Mouse (Mus musculus): ENCODE measurements around the gene Por. TPM values are rescaled to one million over a fixed set of nuclear protein-coding genes. Genes with fewer than 3 reads are reported as not detected.

The Por gene
- total and polyA plus RNA-seq, 3 experiments, result 26.7 to 91.1 (median 90.4) TPM

DNA sequence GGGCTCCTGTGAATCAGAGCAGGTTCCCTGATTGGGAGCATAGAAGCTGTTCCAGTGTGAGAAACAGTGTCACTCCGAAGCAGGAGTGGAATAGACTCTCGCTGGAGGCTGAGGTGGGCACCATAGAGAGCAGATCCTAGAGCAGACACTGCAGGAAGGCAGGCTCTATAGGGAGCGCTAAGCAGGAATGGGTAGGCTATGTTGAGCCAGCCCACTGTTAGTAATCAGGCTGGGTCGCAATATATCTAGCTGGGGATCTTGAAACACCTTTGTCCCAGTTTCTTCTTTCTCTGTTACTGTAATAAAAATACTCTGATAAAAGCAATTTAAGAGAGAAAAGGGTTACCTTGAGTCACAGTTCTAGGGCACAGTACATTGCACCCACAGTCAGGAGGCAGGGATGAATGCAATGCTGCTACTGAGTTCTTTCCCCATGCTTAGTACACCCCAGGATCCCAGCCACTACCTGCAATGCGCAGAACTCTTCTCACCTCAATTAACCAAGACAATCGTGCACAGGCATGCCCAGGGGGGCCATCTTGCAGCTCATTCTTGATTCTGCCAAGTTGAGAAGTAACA is 11.2 kb downstream of the Por start:
- DNase-seq (ENCODE audit: low spot score) (no peak), ATAC-seq (ENCODE audit: extremely low read depth, insufficient number of reproducible peaks, low FRiP score, poor library complexity, severe bottlenecking) (no peak)
- TF ChIP-seq POLR2AphosphoS5 (IDR thresholded peaks at IDR 0.05; ENCODE audit: insufficient replicate concordance, low read depth, low read length) (no peak), GATA1 (IDR thresholded peaks at IDR 0.05; ENCODE audit: borderline replicate concordance, low read length) (no peak), GATA2 (IDR thresholded peaks at IDR 0.05; ENCODE audit: borderline replicate concordance, low read depth, low read length) (no peak), CTCF (IDR thresholded peaks at IDR 0.05; ENCODE audit: low read depth, low read length) (no peak), TAL1 (conservative IDR thresholded peaks at IDR 0.05; ENCODE audit: low read depth, low read length) (no peak)
- Histone ChIP-seq H3K27me3 (ENCODE audit: insufficient read depth, low read length) (0 out of 2 replicates have a peak, but pooled peaks cover 9% of the 10 kb centered on the region), H3K4me3 (ENCODE audit: low read depth, low read length) (no peak overlapping the region), H3K9me3 (replicated peaks) (no peaks in the 10 kb centered on the region), H3K36me3 (replicated peaks) (no peaks in the 10 kb centered on the region), H3K4me1 (ENCODE audit: insufficient read depth, low read depth, low read length) (peaks cover 11% of the 10 kb centered on the region)

DNA sequence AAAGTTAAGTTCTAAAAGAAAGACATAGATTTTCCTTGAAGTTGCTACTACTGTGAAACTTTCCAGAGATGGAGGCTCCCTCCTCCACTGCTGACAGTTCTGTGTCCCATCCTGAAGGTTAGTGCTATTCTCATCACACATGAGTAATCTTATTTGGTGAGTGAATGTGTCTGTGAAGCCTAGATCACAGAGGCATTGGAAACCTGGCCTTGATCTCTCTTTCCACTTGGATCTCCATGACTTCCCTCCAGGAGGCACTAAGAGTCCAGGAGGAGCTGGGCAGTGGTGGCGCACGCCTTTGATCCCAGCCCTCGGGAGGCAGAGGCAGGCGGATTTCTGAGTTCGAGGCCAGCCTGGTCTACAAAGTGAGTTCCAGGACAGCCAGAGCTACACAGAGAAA is 12.2 kb downstream of the Por start:
- TF ChIP-seq TAL1 (conservative IDR thresholded peaks at IDR 0.05; ENCODE audit: low read depth, low read length) (no peak), POLR2AphosphoS5 (IDR thresholded peaks at IDR 0.05; ENCODE audit: insufficient replicate concordance, low read depth, low read length) (no peak), GATA2 (IDR thresholded peaks at IDR 0.05; ENCODE audit: borderline replicate concordance, low read depth, low read length) (no peak), CTCF (IDR thresholded peaks at IDR 0.05; ENCODE audit: low read depth, low read length) (no peak)
- Histone ChIP-seq H3K4me1 (ENCODE audit: insufficient read depth, low read depth, low read length) (peaks cover 17% of the 10 kb centered on the region), H3K4me3 (ENCODE audit: low read depth, low read length) (no peak overlapping the region), H3K9me3 (replicated peaks) (no peaks in the 10 kb centered on the region), H3K36me3 (replicated peaks) (no peaks in the 10 kb centered on the region), H3K27me3 (ENCODE audit: insufficient read depth, low read length) (0 out of 2 replicates have a peak, but pooled peaks cover 9% of the 10 kb centered on the region)
- DNase-seq (ENCODE audit: low spot score) (no peak), ATAC-seq (ENCODE audit: extremely low read depth, insufficient number of reproducible peaks, low FRiP score, poor library complexity, severe bottlenecking) (no peak)

DNA sequence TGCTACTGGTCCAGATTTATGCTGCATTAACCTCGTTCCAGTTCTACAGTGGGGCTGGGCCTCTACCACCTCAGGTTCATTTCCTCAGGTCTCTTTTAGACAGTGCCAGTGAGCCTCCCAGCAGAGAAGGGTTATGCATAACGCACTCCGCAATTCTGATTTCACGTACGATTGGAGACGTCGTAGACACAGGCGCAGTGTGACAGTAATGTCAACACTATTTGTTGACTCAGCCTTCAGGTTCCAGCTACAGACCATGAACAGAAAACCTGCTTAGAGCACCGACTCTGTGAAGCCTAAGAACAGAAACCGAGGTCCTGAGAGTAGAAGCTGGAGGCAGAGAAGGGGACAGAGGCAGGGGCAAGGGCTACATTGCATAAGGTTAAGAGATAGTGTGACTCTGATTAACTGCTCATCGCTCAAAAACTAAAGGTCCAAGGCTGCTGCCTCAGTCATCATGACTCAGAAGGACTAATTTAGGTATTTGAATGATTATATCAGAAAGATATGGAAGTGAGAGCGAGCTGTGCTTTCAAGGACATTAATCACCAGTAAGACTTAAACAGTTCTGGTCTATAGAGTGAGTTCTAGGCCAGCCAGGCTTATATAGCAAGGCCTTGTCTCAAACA is 13.2 kb downstream of the Por start:
- ATAC-seq (ENCODE audit: extremely low read depth, insufficient number of reproducible peaks, low FRiP score, poor library complexity, severe bottlenecking) (no peak), DNase-seq (ENCODE audit: low spot score) (no peak)
- Histone ChIP-seq H3K4me1 (ENCODE audit: insufficient read depth, low read depth, low read length) (peaks cover 21% of the 10 kb centered on the region), H3K9me3 (replicated peaks) (no peaks in the 10 kb centered on the region), H3K36me3 (replicated peaks) (no peaks in the 10 kb centered on the region), H3K27me3 (ENCODE audit: insufficient read depth, low read length) (0 out of 2 replicates have a peak, but pooled peaks cover 9% of the 10 kb centered on the region), H3K4me3 (ENCODE audit: low read depth, low read length) (no peak overlapping the region)
- TF ChIP-seq TAL1 (conservative IDR thresholded peaks at IDR 0.05; ENCODE audit: low read depth, low read length), result no peak
- no peak for TF ChIP-seq POLR2AphosphoS5 (IDR thresholded peaks at IDR 0.05; ENCODE audit: insufficient replicate concordance, low read depth, low read length)
- no peak for TF ChIP-seq GATA2 (IDR thresholded peaks at IDR 0.05; ENCODE audit: borderline replicate concordance, low read depth, low read length)
- TF ChIP-seq CTCF (IDR thresholded peaks at IDR 0.05; ENCODE audit: low read depth, low read length), result no peak
- no peak for TF ChIP-seq GATA1 (IDR thresholded peaks at IDR 0.05; ENCODE audit: borderline replicate concordance, low read length)

DNA sequence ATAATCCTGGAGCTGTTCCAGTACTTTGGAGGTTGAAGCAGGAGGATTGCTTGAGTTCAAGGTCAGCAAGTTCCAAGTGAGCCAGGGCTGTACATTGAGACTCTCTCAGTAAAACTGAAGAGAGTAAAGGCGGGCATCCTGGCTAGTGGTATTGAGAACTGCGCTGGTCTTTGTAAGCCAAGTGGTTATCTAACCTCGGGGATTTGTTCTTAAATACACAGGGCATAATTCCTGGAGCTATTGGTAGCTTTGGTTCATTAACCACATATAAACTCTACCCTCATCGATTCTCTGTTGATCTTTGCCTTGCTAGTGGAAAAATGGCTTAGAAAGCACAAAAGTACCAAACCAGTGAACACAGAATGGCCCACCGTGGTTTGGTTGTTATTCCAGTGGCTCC is 20.6 kb downstream of the Por start:
- no peak overlapping the region; the same call in 1 of the 2 replicates for H3K4me3 ChIP-seq (ENCODE audit: low read depth, low read length)
- H3K36me3 ChIP-seq (replicated peaks), result peaks cover 36% of the 10 kb centered on the region
- no peak for ATAC-seq (ENCODE audit: extremely low read depth, insufficient number of reproducible peaks, low FRiP score, poor library complexity, severe bottlenecking)
- no peaks in the 10 kb centered on the region for H3K27me3 ChIP-seq (ENCODE audit: insufficient read depth, low read length)
- no peak for TF ChIP-seq GATA2 (IDR thresholded peaks at IDR 0.05; ENCODE audit: borderline replicate concordance, low read depth, low read length)
- TF ChIP-seq CTCF (IDR thresholded peaks at IDR 0.05; ENCODE audit: low read depth, low read length), result no peak
- TF ChIP-seq GATA1 (IDR thresholded peaks at IDR 0.05; ENCODE audit: borderline replicate concordance, low read length), result no peak
- TF ChIP-seq TAL1 (conservative IDR thresholded peaks at IDR 0.05; ENCODE audit: low read depth, low read length), result no peak
- no peak for TF ChIP-seq POLR2AphosphoS5 (IDR thresholded peaks at IDR 0.05; ENCODE audit: insufficient replicate concordance, low read depth, low read length)
- no peak for DNase-seq (ENCODE audit: low spot score)
- H3K9me3 ChIP-seq (replicated peaks), result no peaks in the 10 kb centered on the region
- H3K4me1 ChIP-seq (ENCODE audit: insufficient read depth, low read depth, low read length), result peaks cover 40% of the 10 kb centered on the region

DNA sequence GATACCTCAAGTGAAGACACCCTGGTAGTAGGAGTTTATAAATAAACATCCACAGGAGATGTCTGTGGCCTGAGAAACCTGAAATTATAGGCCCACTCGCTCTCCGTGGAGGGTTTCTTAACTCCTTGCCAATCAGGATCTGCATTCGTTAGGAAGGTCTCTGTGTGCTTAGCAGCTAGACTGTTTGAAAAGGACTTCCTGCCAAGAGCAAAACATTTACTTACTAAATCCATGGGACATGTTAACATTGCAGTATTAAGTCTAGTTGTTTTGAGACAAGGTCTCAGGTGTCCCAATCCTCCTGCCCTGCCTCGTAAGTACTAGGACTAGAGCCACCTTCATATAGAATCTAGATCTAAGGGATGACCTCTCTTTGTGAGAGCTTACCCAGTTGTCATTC is 21.4 kb downstream of the Por start:
- no peaks in the 10 kb centered on the region for H3K9me3 ChIP-seq (replicated peaks)
- H3K27me3 ChIP-seq (ENCODE audit: insufficient read depth, low read length), result no peaks in the 10 kb centered on the region
- TF ChIP-seq CTCF (IDR thresholded peaks at IDR 0.05; ENCODE audit: low read depth, low read length) (no peak), TAL1 (conservative IDR thresholded peaks at IDR 0.05; ENCODE audit: low read depth, low read length) (no peak), GATA2 (IDR thresholded peaks at IDR 0.05; ENCODE audit: borderline replicate concordance, low read depth, low read length) (no peak), POLR2AphosphoS5 (IDR thresholded peaks at IDR 0.05; ENCODE audit: insufficient replicate concordance, low read depth, low read length) (no peak), GATA1 (IDR thresholded peaks at IDR 0.05; ENCODE audit: borderline replicate concordance, low read length) (no peak)
- no peak for DNase-seq (ENCODE audit: low spot score)
- ATAC-seq (ENCODE audit: extremely low read depth, insufficient number of reproducible peaks, low FRiP score, poor library complexity, severe bottlenecking), result no peak
- peaks cover 43% of the 10 kb centered on the region for H3K36me3 ChIP-seq (replicated peaks)
- H3K4me3 ChIP-seq (ENCODE audit: low read depth, low read length), result no peak overlapping the region
- H3K4me1 ChIP-seq (ENCODE audit: insufficient read depth, low read depth, low read length), result peaks cover 33% of the 10 kb centered on the region

DNA sequence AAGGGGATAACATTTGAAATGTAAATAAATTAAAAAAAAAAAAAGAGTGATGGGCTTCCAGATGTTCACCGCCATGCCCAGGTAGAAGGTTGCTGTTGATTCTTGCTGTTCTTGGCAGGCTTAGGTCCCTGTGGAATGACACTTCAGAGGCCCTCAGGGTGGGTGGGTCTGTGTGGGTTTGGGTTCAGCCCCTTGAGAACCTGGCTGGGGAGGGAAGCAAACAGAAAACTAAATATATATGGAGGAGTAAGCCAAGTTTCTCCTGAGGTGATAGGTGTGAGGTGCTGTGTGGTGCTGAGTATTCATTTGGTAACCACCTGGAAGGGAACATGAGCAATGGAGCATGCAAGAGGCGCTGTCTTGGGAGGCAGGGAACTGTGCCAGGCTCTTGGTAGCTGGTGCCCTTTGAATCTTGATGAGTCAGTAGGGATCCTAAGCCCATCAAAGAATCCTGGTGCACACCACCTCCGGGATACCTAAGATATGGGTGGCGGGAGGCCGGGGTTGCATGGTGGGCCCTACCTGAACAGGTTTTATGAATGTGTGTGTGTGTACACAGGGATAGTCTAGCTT is 23.5 kb downstream of the Por start:
- Histone ChIP-seq H3K4me1 (ENCODE audit: insufficient read depth, low read depth, low read length) (peaks cover 22% of the 10 kb centered on the region), H3K36me3 (replicated peaks) (peaks cover 59% of the 10 kb centered on the region), H3K27me3 (ENCODE audit: insufficient read depth, low read length) (no peaks in the 10 kb centered on the region), H3K9me3 (replicated peaks) (no peaks in the 10 kb centered on the region), H3K4me3 (ENCODE audit: low read depth, low read length) (no peak overlapping the region)
- DNase-seq (ENCODE audit: low spot score) (no peak), ATAC-seq (ENCODE audit: extremely low read depth, insufficient number of reproducible peaks, low FRiP score, poor library complexity, severe bottlenecking) (no peak)
- TF ChIP-seq GATA1 (IDR thresholded peaks at IDR 0.05; ENCODE audit: borderline replicate concordance, low read length) (no peak), GATA2 (IDR thresholded peaks at IDR 0.05; ENCODE audit: borderline replicate concordance, low read depth, low read length) (no peak), TAL1 (conservative IDR thresholded peaks at IDR 0.05; ENCODE audit: low read depth, low read length) (no peak), POLR2AphosphoS5 (IDR thresholded peaks at IDR 0.05; ENCODE audit: insufficient replicate concordance, low read depth, low read length) (no peak), CTCF (IDR thresholded peaks at IDR 0.05; ENCODE audit: low read depth, low read length) (no peak)

Measured in G1E (cell line).